Mouse (Mus musculus) A20 (cell line): ENCODE measurements around the gene C730034F03Rik.

Experiments used
- DNase-seq: peaks from one replicate; pipeline ENCODE4 v3.0.0-alpha.2; 2011; ENCODE audit warnings: low read depth, low spot score

Gene C730034F03Rik

GRCm38 (mm10) chr15:89474596-89475292, 45.4 kb downstream of the C730034F03Rik start:
- DNase-seq: no peak

GRCm38 (mm10) chr15:89475293-89475600, 45.9 kb downstream of the C730034F03Rik start:
- peak; percentile 10 for DNase-seq

DNA sequence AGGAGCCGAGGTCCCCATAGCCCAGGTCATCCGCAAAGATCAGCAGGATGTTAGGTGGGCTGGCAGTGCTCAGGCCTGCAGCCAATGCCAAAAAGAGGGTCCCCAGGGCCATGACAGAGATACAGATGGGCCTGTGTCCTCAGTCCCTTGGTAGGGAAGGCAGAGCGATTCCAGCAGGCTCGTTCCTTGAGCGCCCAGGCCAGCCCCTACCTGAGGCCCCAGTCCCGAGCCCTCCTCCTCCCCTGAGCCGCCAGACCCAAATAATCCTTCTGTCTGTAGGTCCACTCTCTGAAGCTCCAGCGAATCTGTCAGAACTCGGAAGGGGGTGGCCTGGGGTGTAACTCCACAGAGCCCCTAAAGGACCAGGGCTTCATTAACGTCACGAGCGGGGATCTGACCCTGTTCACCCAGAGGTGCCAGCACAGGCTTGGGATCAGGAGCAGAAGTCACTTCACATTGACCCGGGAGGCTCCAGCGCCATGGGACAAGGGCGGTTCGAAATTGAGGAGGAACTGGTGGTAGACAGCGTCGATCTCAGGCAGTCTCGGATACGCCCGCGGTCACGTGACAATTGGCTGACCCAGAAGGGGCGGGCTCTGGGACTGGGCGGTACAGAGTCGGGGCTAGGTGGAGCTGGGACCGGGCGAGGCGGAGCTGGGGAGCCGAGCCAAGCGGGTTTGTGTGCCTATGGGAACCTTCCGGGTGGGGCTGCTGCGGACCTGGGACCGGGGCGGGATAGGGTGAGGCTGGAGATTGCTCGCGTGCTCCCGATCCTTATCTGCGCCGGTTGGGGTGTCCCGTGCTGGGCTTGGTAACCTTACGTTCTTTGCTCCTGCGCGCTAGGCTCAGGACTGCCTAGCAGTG, 46.5 kb downstream of the C730034F03Rik start:
- DNase-seq: peak; percentile 93

GRCm38 (mm10) chr15:89476475-89476815, 47.1 kb downstream of the C730034F03Rik start:
- no peak for DNase-seq

- no peak for DNase-seq
These were observed 47.7 kb downstream of the C730034F03Rik start, which contains the start of gene Arsa for GRCm38 (mm10) chr15:89477091-89477491. Gene Arsa, minus strand, starts transcription at chr15:89477425.

DNA sequence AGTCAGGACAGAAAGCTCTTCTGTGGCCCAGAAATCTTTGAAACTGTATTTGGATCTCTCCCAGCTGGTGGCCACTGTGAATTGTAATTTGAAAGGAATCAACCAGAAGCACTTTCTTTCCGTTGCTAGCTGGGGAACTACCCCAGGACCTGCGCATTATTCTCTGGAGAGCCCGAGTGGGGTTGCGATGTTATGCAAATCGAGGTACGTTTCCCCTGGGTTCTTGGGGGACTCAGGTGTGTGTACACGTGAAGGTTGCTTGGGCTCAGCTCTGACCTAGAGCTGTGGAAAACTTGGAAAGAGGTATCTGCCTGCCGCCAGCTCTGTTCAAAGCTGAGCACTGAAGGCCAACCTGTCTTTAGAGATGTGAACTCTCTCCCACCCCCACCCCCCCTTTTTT, 48.4 kb downstream of the C730034F03Rik start:
- no peak for DNase-seq

DNA sequence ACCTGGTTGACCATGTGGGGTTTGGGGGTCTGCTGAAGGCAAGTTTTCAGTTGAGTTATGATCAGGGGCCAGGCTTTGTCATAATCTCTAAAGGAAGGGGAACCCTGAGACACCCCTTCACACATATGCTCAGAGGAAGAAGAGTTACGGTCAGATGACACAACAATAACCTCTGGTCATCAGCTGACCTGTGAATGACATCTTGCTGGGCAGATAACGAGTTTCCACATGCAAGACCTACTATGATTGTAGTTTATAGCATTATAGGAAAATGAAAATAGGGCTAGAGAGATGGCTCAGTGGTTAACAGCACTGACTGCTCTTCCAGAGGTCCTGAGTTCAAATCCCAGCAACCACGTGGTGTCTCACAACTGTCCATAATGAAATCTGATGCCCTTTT, 49.2 kb downstream of the C730034F03Rik start:
- DNase-seq: no peak
